Mouse (Mus musculus) kidney, postnatal 4 days (tissue): ENCODE results near the gene Tas2r137.

Experiments used
- DNase-seq, 2 experiments: peaks; one replicate each; pipeline ENCODE4 v3.0.0; 2021; ENCODE audit warnings: mixed read lengths in 2 of 2

Gene Tas2r137

DNA sequence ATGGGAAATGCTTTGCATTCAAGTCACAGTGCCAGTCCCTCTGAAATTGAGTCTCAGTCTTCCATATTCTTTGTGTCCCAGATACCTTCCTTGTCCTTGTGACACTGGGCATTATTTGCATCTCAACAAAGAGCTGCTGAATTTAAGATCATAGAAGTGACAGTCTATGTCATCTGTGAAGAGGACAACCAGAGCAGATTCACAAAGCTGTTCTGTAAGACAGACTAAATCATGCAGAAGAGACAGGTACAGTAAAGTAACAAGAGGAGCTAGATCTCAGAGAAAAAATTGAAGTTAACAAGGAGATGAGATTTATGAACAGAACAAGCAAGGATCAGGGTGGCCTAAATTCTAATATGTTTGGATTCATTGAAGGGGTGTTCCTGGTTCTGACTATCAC, at the start of gene Tas2r137:
Gene Tas2r137, plus strand, starts transcription at position 301 of the 400 bp plus-strand sequence.
- DNase-seq = no peak

DNA sequence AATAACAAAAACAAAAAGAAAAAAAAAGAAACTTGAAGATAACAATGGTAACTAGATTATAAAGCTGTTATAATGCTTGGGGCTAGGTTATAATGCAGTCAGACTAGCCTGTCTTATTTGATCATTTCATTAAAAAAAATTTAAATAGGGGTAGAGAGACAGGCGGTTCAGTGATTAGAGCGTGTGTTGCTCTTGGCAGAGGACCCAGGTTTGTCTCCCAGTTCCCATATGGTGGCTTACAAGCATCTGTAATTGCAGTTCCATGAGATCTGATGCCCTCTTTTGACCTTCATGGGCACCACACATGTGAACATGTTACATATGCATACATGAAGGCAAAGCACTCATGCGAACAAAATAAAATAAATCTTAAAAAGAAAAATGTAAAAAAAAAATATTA, 49.8 kb upstream of the Tas2r137 start:
- no peak for DNase-seq

DNA sequence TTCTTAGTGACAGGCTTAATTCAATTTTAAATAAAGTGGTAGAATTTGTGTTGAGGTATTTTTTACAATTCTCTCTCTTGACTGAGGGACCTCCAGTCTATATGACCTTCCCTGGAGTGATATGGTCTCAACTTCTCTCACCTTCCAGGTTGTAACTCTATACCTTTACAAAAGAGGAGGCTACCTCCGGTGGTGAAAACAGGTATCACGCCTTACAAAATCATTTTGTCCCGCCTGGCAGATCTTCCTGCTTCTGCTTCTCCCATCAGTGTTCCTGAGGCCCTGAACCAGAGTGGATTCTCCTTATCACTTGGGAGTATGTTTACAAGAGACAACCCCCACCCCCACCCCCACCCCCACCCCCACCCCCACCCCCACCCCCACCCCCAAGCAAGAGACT, 49.3 kb upstream of the Tas2r137 start:
- no peak for DNase-seq

DNA sequence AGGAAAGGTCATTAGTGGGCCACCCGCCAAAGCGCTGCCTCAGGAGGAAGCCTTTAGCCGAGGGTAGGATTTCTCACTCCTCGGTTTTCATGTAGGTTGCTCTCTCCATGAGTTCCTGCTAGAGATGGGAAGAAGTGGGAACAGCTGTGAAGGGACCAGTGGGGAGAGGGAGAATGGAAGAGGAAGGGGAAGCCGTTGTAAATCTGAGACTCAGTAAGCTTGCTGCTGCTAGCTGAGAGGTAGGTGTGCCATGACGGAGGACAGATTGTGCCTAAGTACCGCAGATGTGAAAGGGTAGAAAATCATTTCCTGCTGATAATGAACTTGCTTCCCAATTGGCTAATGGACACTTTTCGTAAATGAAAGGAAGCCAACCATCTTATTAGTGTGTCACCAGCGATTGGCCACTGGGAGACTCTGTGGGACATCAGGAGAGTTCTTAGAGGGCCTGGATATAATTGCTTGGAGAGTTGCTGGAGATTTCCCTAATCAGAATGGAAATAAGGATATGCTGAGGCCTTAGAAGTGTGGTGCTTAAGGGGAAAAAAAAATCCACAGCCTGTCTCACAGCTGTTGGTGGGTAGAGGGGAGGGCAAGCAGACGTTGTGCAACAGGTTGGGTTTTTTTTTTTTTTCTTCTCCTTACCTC, 47.6 kb upstream of the Tas2r137 start:
- DNase-seq = no peak

DNA sequence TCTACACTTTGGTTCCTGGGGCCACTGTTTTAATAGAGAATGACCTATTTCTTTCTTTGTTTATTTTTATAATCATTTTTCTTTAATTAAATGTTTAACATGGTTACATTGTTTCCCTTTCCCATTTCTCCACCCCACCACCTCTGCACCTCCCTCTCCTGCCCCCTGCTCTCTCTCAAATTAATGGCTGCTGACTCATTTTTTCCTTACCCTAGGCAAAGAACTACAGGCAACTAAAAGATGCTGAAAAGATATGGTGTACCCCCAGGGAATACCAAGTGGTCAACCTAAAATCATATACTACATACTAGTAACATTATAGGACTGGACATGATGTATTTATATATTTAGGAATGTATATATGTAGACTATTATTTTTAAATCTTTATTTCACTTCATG, 42.4 kb upstream of the Tas2r137 start:
- DNase-seq = no peak

DNA sequence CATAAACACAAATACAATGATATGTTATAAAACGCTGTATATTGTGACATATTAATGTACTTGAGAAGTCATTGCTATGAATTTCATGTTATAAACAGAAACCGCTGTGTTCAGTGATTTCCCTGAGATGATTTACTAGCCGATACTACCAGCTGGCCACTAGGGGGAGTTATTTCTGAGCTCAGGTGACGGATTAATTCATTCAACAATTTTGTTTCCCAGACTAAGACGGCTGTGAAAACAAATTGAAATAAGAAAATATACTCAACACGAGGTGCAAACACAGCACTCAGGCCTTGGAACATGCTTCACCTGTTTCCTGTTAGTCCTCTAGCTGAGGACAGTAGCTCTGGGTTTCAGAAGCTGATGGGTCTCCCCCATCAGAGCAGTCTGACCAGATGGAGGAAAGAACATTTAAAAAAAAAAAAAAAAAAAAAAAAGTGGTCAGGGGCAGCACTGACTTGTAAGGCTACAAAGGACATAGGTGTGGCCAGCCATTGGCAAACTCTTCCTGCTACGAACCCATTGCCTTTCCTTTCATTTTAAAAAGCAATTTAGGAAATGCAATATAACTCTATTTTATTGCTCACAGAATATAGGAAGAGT, 36.5 kb upstream of the Tas2r137 start:
- peak in 1 of 2 experiments; percentile 3 for DNase-seq

DNA sequence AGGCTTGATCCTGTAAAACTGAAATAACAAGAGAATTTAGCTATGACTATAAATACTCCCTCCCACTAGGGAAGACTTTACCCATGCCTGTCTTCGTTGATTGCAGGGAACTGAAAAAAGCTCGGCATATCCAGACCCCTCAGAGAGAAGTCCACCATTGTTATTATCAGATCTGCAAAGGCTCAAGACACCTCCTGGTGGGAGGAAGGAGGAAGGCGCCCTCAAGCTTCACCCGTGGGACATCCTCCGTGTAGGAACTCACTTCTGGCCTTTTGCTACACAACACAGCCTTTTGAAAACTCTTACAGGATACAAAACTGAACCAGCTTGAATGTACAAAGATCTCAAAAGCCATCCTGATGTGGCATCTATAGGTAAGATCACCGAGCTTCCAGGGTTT, 25.3 kb upstream of the Tas2r137 start:
- peak; percentile 19 to 20 for DNase-seq

DNA sequence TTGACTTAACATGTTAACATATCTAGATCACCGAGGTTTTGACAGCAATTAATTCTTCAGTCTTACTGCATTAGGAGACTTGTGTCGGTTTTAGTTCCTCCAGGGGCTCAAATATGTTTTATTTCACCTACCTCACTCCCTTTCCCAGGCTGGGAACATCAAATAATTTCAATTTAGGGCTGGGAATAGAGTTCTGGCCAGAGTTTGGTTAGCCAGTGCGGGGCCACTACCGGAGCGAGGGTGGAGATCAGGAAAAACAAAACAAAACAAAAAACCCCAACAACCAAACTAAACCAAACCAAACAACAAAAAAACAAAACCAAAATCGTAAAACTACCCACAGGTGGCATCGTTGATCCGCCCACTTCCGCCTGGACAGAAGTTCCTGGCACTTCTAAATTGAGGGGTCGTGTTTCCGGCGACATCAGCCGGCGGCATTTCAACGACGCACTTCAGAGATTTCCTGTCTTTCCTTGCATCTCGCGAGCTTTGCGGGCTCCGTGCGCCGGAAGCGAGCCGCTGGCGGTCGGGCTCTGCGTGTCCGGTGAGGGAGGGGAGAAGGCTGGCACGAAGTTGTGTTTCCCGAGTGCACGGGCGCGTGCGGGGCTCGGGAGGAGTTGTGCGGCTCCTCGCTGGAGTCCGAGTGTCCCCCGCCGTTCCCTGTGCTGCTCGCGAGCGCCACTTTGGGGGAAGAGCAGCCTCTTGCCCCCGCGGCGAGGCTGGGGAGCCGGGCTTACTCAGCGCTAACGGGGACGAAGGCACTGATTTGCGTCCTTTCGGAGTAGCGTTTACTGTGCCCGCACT, 19.9 kb upstream of the Tas2r137 start, which contains the start of gene Ssbp1:
Gene Ssbp1, plus strand, starts transcription at position 437 of the 804 bp plus-strand sequence.
- peak; percentile 93 to 96 for DNase-seq

DNA sequence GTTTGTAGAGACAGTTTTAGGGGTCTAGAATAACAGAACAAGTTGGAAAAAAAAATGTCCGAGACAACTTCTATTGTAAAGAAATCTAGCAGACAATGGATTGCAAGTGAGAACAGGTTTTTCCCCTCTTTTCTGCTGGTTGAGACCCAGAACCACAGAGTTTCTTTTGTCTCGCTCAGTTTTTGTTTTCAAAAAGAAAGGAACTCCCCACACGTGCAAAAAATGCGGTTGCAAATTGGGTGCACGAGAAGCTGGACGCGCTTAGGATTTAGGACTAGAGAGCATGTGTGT, 19.4 kb upstream of the Tas2r137 start:
- peak in 1 of 2 experiments; percentile 4 for DNase-seq

DNA sequence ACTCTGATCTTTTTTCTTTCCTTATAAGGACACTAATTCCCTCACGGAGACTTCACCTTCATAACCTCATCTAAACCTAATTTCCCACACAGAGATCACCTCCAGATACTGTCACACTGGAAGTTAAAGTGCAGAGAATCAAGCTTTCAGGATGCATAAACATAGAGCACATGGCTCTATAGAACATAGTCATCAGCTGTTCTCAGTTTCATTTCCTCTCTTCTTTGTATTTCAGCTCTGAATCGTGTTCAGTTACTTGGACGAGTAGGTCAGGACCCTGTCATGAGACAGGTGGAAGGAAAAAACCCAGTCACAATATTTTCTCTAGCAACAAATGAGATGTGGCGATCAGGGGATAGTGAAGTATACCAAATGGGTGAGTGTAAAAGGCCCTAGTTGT, 14.9 kb upstream of the Tas2r137 start:
- no peak for DNase-seq

DNA sequence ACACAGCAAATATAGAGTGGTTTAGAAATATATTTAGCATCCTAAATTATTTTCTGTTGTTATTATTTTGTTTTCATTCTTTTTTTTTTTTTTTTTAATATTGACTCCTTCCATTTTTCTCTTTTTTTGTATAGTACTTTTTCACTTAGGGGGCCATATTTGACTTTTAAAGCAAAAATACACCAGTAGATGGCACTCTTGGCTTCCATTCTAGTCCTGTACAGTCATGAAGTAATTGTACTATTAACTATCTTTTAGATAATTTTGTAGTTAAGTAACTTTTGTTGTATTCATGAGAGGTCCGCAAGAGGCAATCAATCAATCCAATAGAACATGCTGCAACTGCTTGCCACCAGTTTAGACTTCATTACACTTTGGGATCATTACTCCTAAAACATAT, 11.3 kb upstream of the Tas2r137 start:
- DNase-seq = no peak

DNA sequence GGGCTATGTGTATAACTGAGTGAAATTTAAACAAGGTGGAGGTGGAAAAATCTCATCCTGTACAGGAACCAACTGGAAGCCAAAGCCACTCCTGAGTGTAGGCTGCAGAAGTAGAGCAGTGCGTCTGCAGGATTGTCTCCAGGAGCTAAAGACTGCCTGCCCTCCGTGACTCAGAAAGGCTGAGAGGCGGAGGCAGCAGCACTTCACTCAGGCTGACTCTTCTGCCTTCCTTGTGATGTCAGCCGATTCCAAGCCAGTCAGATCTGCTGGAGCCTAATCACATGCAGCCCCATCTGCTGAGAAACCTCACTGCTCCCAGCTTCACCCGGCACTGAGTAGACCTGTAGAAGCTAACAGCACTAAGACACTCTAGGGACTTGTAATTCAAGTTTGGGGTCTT, 8.7 kb upstream of the Tas2r137 start:
- no peak for DNase-seq

DNA sequence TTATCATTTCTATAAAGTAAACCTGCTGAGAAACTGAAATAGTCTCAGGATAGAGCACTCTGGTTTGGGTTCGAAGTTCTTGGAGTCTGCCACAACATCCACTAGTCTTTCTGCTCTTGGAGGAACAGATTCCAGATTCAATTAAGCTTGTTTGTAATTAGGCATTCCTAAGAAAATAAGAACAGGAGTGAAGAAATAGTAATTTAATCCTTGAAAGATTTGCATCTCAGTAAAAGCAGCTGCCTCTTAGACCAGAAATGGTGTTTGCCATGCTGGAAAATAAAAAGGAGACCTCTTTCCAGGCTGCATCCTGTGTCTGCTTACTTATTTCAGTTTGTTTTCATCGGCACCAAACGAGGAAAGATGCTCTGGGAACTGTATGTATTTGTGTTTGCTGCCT, 2.2 kb downstream of the Tas2r137 start, which contains the start of gene Tas2r108:
Gene Tas2r108, plus strand, starts transcription at position 301 of the 400 bp plus-strand sequence.
- DNase-seq = no peak

DNA sequence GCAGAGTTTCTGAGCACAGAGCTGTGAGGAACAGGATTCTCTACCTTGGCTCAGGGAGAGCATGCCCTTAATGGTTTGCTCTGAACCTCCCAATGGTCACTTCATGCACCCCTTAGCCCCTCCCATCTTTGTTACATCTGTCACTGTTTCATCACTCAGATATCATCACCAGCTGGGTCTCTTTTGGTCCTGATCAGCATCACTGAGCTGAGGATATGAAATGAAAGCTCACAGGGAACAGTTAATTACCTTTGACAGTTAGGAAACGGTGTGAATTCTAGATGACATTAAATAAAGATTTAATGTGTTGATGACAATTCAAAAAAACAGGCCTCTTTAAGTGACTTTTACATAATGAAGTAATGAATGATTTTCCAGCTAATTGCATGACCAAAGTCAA, 28.4 kb downstream of the Tas2r137 start, which contains the start of gene Prss37:
Gene Prss37, minus strand, starts transcription at position 101 of the 400 bp plus-strand sequence.
- no peak for DNase-seq
